Comparison of ENCODE assay signal across 19 mouse cellular contexts in the genomic region with DNA sequence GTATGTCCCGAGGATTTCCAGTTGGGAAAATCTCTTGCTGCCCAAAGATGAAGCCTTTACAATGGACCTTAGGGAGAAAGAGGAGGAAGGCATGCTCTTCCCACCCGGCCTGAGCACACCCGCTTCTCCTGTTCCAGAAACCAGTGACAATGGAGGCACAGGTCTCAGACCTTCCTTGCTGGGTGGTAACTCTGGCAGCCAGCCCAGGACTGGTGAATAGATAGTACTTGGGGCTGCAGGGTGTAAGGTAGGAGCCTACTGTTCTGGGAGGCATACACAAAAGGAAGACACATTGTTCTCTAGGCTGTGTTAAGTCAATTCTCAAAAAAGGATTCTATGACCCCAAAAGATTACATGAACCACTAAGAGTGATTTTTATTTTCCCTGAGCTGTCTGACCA. TPM values are rescaled to one million over a fixed set of nuclear protein-coding genes. Genes with fewer than 3 reads are reported as not detected.
A peak's percentile ranks its signal among the peaks of the same experiment; 100 is the strongest.
DNase-seq lines count a peak whose midpoint lies in the region; ATAC-seq and TF ChIP-seq lines count a peak whose summit lies in the region.
"Had no signal": no experiment of that assay in that cellular context is flagged by ENCODE, and none has a peak within 500 bp of the region (broad histone marks: within the 10 kb centered on the region; RNA-seq: fewer than 3 reads in every experiment).

No protein-coding gene starts in this region.

- peaks cover 14 to 20% of the 10 kb centered on the region in 2 experiments for H3K4me1 ChIP-seq in MEL (ENCODE audit: control insufficient read depth in 1 of 2, insufficient read depth in 2 of 2, low read length in 2 of 2)

- no peaks in the 10 kb centered on the region for H3K27me3 ChIP-seq in MEL (ENCODE audit: control insufficient read depth in 1 of 2, insufficient read depth in 2 of 2, low read length in 2 of 2)
- H3K27me3 ChIP-seq: CH12.LX, Patski had no signal

- ATAC-seq in megakaryocyte progenitor cell, adult 5-6 weeks (replicated peaks; ENCODE audit: poor library complexity) = peak; percentile 65; the same call in 1 of the 2 replicates
- peak; percentile 74 for ATAC-seq in megakaryocyte-erythroid progenitor cell, adult 5-6 weeks (replicated peaks; ENCODE audit: low FRiP score, low TSS enrichment, poor library complexity, severe bottlenecking)
- ATAC-seq: activated CD4-positive, CD25-positive, alpha-beta regulatory T cell, adult 4 months; CD4-positive, CD25-positive, alpha-beta regulatory T cell, adult 4 months; Patski had no signal

- TF ChIP-seq EP300 in MEL (IDR thresholded peaks at IDR 0.05; ENCODE audit: low read depth in 1 of 2, low read length in 2 of 2) = no peak; a peak in 1 of 4 replicates

- H3K27ac ChIP-seq in MEL (ENCODE audit: control insufficient read depth, low read depth, low read length) = peak overlapping the region; percentile 25; the same call in 1 of the 2 replicates

- TF ChIP-seq CTCF in MEL (IDR thresholded peaks at IDR 0.05 in 2 of 3, conservative IDR thresholded peaks at IDR 0.05 in 1 of 3; ENCODE audit: control insufficient read depth in 1 of 3, insufficient read depth in 1 of 3, low read depth in 2 of 3, low read length in 3 of 3, poor library complexity in 1 of 3, severe bottlenecking in 1 of 3) = no peak

- peaks cover 24 to 32% of the 10 kb centered on the region in 2 experiments for H3K36me3 ChIP-seq in MEL (ENCODE audit: control insufficient read depth in 1 of 2, insufficient read depth in 2 of 2, low read length in 2 of 2)

- H3K79me2 ChIP-seq in MEL (ENCODE audit: control insufficient read depth, insufficient read depth, low read length, poor library complexity) = no peaks in the 10 kb centered on the region

- no peak for TF ChIP-seq RAD21 in MEL (IDR thresholded peaks at IDR 0.05; ENCODE audit: low read depth, low read length)

- no peak overlapping the region for H3K9ac ChIP-seq in MEL (ENCODE audit: control insufficient read depth, low read depth, low read length, poor library complexity, severe bottlenecking)

- no peaks in the 10 kb centered on the region for H3K9me3 ChIP-seq in MEL (replicated peaks; ENCODE audit: insufficient read depth, low read length)
- H3K9me3 ChIP-seq: G1E had no signal

- DNase-seq in MEL (ENCODE audit: low read depth, low spot score) = peak; percentile 76
- no peak for DNase-seq in retina, postnatal 1 day
- no peak for DNase-seq in testis, postnatal 10 days (ENCODE audit: low spot score)
- no peak for DNase-seq in kidney, postnatal 10 days
- DNase-seq: adrenal gland, postnatal 10 days; adrenal gland, postnatal 25 days; B cell, adult 2 months; cerebellum, adult 11 months; cerebellum, adult 11-12 months; cerebellum, adult 18-20 months; cerebellum, adult 2 months had no signal

- no peak for TF ChIP-seq POLR2A in MEL (IDR thresholded peaks at IDR 0.05; ENCODE audit: control insufficient read depth in 1 of 2, insufficient read depth in 1 of 2, low read depth in 1 of 2, low read length in 2 of 2, poor library complexity in 1 of 2)

- no peak overlapping the region for H3K4me3 ChIP-seq in MEL (ENCODE audit: control insufficient read depth in 1 of 2, insufficient read depth in 1 of 2, low read depth in 2 of 2, low read length in 2 of 2)

TF ChIP-seq in MEL, 35 proteins besides CTCF, POLR2A, EP300 and RAD21:
- no peak for TF ChIP-seq UBTF (IDR thresholded peaks at IDR 0.05; ENCODE audit: borderline replicate concordance, insufficient read depth, low read depth, low read length)
- no peak for TF ChIP-seq MXI1 (IDR thresholded peaks at IDR 0.05; ENCODE audit: low read depth, low read length)
- TF ChIP-seq TAL1 (IDR thresholded peaks at IDR 0.05; ENCODE audit: low read length) = no peak
- no peak for TF ChIP-seq GATA1 (IDR thresholded peaks at IDR 0.05; ENCODE audit: low read depth, low read length)
- no peak for TF ChIP-seq MYC (IDR thresholded peaks at IDR 0.05; ENCODE audit: low read depth, low read length)
- TF ChIP-seq NRF1 (IDR thresholded peaks at IDR 0.05; ENCODE audit: insufficient read depth, low read depth, low read length, poor library complexity, severe bottlenecking) = no peak
- no peak for TF ChIP-seq E2F4 (IDR thresholded peaks at IDR 0.05; ENCODE audit: borderline replicate concordance, low read depth, low read length)
- TF ChIP-seq MEF2A (IDR thresholded peaks at IDR 0.05; ENCODE audit: extremely low read depth, insufficient replicate concordance, low read depth, low read length, poor library complexity, severe bottlenecking) = no peak
- no peak for TF ChIP-seq NELFE (IDR thresholded peaks at IDR 0.05; ENCODE audit: low read depth, low read length)
- no peak for TF ChIP-seq MAFK (IDR thresholded peaks at IDR 0.05; ENCODE audit: borderline replicate concordance, low read depth, low read length)
- TF ChIP-seq KAT2A (conservative IDR thresholded peaks at IDR 0.05; ENCODE audit: low read depth, low read length) = no peak
- no peak for TF ChIP-seq POLR2AphosphoS2 (IDR thresholded peaks at IDR 0.05; ENCODE audit: low read length)
- no peak for TF ChIP-seq TBP (IDR thresholded peaks at IDR 0.05; ENCODE audit: low read depth, low read length)
- TF ChIP-seq ZNF384 (IDR thresholded peaks at IDR 0.05; ENCODE audit: low read depth, low read length) = no peak
- TF ChIP-seq ZC3H11A (IDR thresholded peaks at IDR 0.05; ENCODE audit: low read depth, low read length) = no peak
- no peak for TF ChIP-seq USF1 (IDR thresholded peaks at IDR 0.05; ENCODE audit: low read depth, low read length)
- no peak for TF ChIP-seq RCOR1 (IDR thresholded peaks at IDR 0.05; ENCODE audit: low read depth, low read length)
- TF ChIP-seq ELF1 (IDR thresholded peaks at IDR 0.05; ENCODE audit: low read depth, low read length) = no peak
- TF ChIP-seq MAX (IDR thresholded peaks at IDR 0.05; ENCODE audit: low read length) = no peak

RNA-seq across cellular contexts. Expression of a gene that starts 16.7 kb away (rescaled TPM):
- total RNA-seq in MEL (2012; rRNA removed) = 70.3 and 73.3 TPM in 2 replicates
- 10 to 100 TPM in 1 of 2 experiments, not detected in 1; 52.9 TPM for polyA plus RNA-seq in MEL (2012; ENCODE audit: insufficient read depth in 1 of 2, insufficient read length in 2 of 2, low read depth in 1 of 2, low replicate concordance in 2 of 2, missing spikeins in 1 of 2)
- total RNA-seq in megakaryocyte progenitor cell, adult 5-6 weeks (2015) = 68.2 and 73.9 TPM in 2 replicates
- total RNA-seq in megakaryocyte progenitor cell, adult 5-6 weeks (2017) = 113 and 114 TPM in 2 replicates
- 37.4 and 40.1 TPM in 2 replicates for total RNA-seq in megakaryocyte-erythroid progenitor cell, adult 5-6 weeks (2014; fragmentation: Nextera tagmentation)
- total RNA-seq in megakaryocyte-erythroid progenitor cell, adult 5-6 weeks (2017) = 65.7 and 85.1 TPM in 2 replicates

RNA-seq across cellular contexts. Expression of a gene that starts 27.7 kb away (rescaled TPM):
- total RNA-seq in MEL (2012; rRNA removed) = 0.12 and 0.23 TPM in 2 replicates
- under 1 TPM in 1 of 2 experiments, not detected in 1; 0.65 TPM for polyA plus RNA-seq in MEL (2012; ENCODE audit: insufficient read depth in 1 of 2, insufficient read length in 2 of 2, low read depth in 1 of 2, low replicate concordance in 2 of 2, missing spikeins in 1 of 2)
- not detected in 2 replicates for total RNA-seq in megakaryocyte progenitor cell, adult 5-6 weeks (2015)
- not detected in 2 replicates for total RNA-seq in megakaryocyte progenitor cell, adult 5-6 weeks (2017)
- total RNA-seq in megakaryocyte-erythroid progenitor cell, adult 5-6 weeks (2014; fragmentation: Nextera tagmentation) = not detected in 2 replicates
- not detected in 2 replicates for total RNA-seq in megakaryocyte-erythroid progenitor cell, adult 5-6 weeks (2017)
- total RNA-seq: adrenal gland, postnatal 10 days; CH12.LX had no signal
- polyA plus RNA-seq: brain, embryonic 14.5 days; cerebellum, adult 2 months; Patski had no signal

RNA-seq across cellular contexts. Expression of a gene that starts 47.7 kb away (rescaled TPM):
- 68.7 and 71.9 TPM in 2 replicates for total RNA-seq in MEL (2012; rRNA removed)
- 10 to 100 TPM; 46.5 to 52.5 TPM for polyA plus RNA-seq in MEL (2012; ENCODE audit: insufficient read depth in 1 of 2, insufficient read length in 2 of 2, low read depth in 1 of 2, low replicate concordance in 2 of 2, missing spikeins in 1 of 2)
- total RNA-seq in megakaryocyte progenitor cell, adult 5-6 weeks (2015) = 18.8 and 19.4 TPM in 2 replicates
- 27.5 and 30.8 TPM in 2 replicates for total RNA-seq in megakaryocyte progenitor cell, adult 5-6 weeks (2017)
- 43.2 and 51.7 TPM in 2 replicates for total RNA-seq in megakaryocyte-erythroid progenitor cell, adult 5-6 weeks (2014; fragmentation: Nextera tagmentation)
- total RNA-seq in megakaryocyte-erythroid progenitor cell, adult 5-6 weeks (2017) = 43.4 and 57.0 TPM in 2 replicates

RNA-seq across cellular contexts. Expression of a gene that starts 50.8 kb away (rescaled TPM):
- 187 TPM in 2 replicates for total RNA-seq in MEL (2012; rRNA removed)
- 100 to 1,000 TPM in 1 of 2 experiments, not detected in 1; 144 TPM for polyA plus RNA-seq in MEL (2012; ENCODE audit: insufficient read depth in 1 of 2, insufficient read length in 2 of 2, low read depth in 1 of 2, low replicate concordance in 2 of 2, missing spikeins in 1 of 2)
- 76.5 and 83.3 TPM in 2 replicates for total RNA-seq in megakaryocyte progenitor cell, adult 5-6 weeks (2015)
- total RNA-seq in megakaryocyte progenitor cell, adult 5-6 weeks (2017) = 52.2 and 52.3 TPM in 2 replicates
- total RNA-seq in megakaryocyte-erythroid progenitor cell, adult 5-6 weeks (2014; fragmentation: Nextera tagmentation) = 75.6 and 84.9 TPM in 2 replicates
- 49.6 and 76.6 TPM in 2 replicates for total RNA-seq in megakaryocyte-erythroid progenitor cell, adult 5-6 weeks (2017)
